10 mouse cellular contexts compared by ENCODE assay signal in genomic region chr15:79661852-79662251, GRCm38 (mm10). TPM values are rescaled to one million over a fixed set of nuclear protein-coding genes. Genes with fewer than 3 reads are reported as not detected.
DNase-seq lines count a peak whose midpoint lies in the region; ATAC-seq and TF ChIP-seq lines count a peak whose summit lies in the region.
"Had no signal": no experiment of that assay in that cellular context is flagged by ENCODE, and none has a peak within 500 bp of the region (broad histone marks: within the 10 kb centered on the region; RNA-seq: fewer than 3 reads in every experiment).

No protein-coding gene starts in this region.

- H3K9me3 ChIP-seq in kidney, postnatal 0 days (replicated peaks; ENCODE audit: low read length): no peaks in the 10 kb centered on the region
- H3K9me3 ChIP-seq: lung, embryonic 15.5 days; stomach, embryonic 15.5 days had no signal

- WGBS in kidney, postnatal 0 days: 81% methylated on average over 4 of the region's 4 CpGs

- ATAC-seq in kidney, postnatal 0 days (replicated peaks; ENCODE audit: low FRiP score, low read depth): no peak
- no peak for ATAC-seq in monocyte, adult 5-6 weeks (replicated peaks; ENCODE audit: insufficient number of reproducible peaks, low FRiP score, low TSS enrichment, poor library complexity, severe bottlenecking)

- H3K9ac ChIP-seq in kidney, postnatal 0 days (ENCODE audit: low read depth, low read length): no peak overlapping the region
- H3K9ac ChIP-seq: lung, embryonic 15.5 days; stomach, embryonic 15.5 days had no signal

- H3K27ac ChIP-seq in kidney, postnatal 0 days: no peak overlapping the region
- H3K27ac ChIP-seq: lung, embryonic 15.5 days; stomach, embryonic 15.5 days had no signal

- no peak overlapping the region for H3K4me2 ChIP-seq in kidney, postnatal 0 days (ENCODE audit: low read length)
- H3K4me2 ChIP-seq: lung, embryonic 15.5 days; stomach, embryonic 15.5 days had no signal

- no peak overlapping the region for H3K4me3 ChIP-seq in kidney, postnatal 0 days (replicated peaks; ENCODE audit: low read depth, low read length)
- H3K4me3 ChIP-seq: lung, embryonic 15.5 days; stomach, embryonic 15.5 days had no signal

- peak; percentile 32 for DNase-seq in adrenal gland, postnatal 10 days
- no peak for DNase-seq in adrenal gland, adult 18-20 months (ENCODE audit: low spot score in 2 of 2)
- no peak for DNase-seq in kidney, postnatal 0 days (ENCODE audit: low spot score)
- no peak for DNase-seq in kidney, adult 11 months
- peak; percentile 29 to 42 for DNase-seq in cerebellum, postnatal 36 days
- DNase-seq in natural killer cell, adult 2 months (ENCODE audit: low spot score in 2 of 2): peak; percentile 45 to 66
- no peak for DNase-seq in left cerebral cortex, adult 8-10 months (ENCODE audit: low spot score in 2 of 2)

- TF ChIP-seq CTCF in kidney, postnatal 0 days (IDR thresholded peaks at IDR 0.05; ENCODE audit: low read depth): peak; percentile 59

- peaks cover 5% of the 10 kb centered on the region; the same call in 1 of the 2 replicates for H3K36me3 ChIP-seq in kidney, postnatal 0 days (ENCODE audit: insufficient read depth, low read length)

- H3K27me3 ChIP-seq in kidney, postnatal 0 days (ENCODE audit: insufficient read depth, low read length): no peaks in the 10 kb centered on the region
- H3K27me3 ChIP-seq: lung, embryonic 15.5 days; stomach, embryonic 15.5 days had no signal

- H3K4me1 ChIP-seq in kidney, postnatal 0 days (replicated peaks; ENCODE audit: insufficient read depth, low read length): 0 out of 2 replicates have a peak, but pooled peaks cover 4% of the 10 kb centered on the region

RNA-seq across cellular contexts. Expression of gene Cby1, which starts 2.9 kb away (rescaled TPM):
- 10 to 100 TPM; 22.7 to 26.0 TPM for total RNA-seq in adrenal gland, postnatal 10 days (2021)
- total RNA-seq in adrenal gland, adult 18-20 months (2021): 10 to 100 TPM; 16.9 to 18.7 TPM
- 51.7 and 52.7 TPM in 2 replicates for polyA plus RNA-seq in kidney, postnatal 0 days (2015; fragmentation: Nextera tagmentation; extraction: Ambion mirVana)
- 12.1 to 23.7 TPM (median 18.3 TPM) in 3 replicates for total RNA-seq in monocyte, adult 5-6 weeks (2017)
- 10 to 100 TPM; 42.9 to 48.2 (median 46.4) TPM for total RNA-seq in left cerebral cortex, adult 8-10 months (2022)

RNA-seq across cellular contexts. Expression of gene Fam227a, which starts 3.1 kb away (rescaled TPM):
- total RNA-seq in adrenal gland, postnatal 10 days (2021): 1 to 10 TPM; 2.8 to 3.1 TPM
- total RNA-seq in adrenal gland, adult 18-20 months (2021): 1 to 10 TPM; 1.5 to 2.0 TPM
- 0.66 and 1.3 TPM in 2 replicates for polyA plus RNA-seq in kidney, postnatal 0 days (2015; fragmentation: Nextera tagmentation; extraction: Ambion mirVana)
- total RNA-seq in monocyte, adult 5-6 weeks (2017): 1.0 to 4.5 TPM (median 1.3 TPM) in 3 replicates
- total RNA-seq in left cerebral cortex, adult 8-10 months (2022): 10 to 100 TPM; 10.4 to 11.4 (median 10.6) TPM

RNA-seq across cellular contexts. Expression of gene Tomm22, which starts 8.8 kb away (rescaled TPM):
- total RNA-seq in adrenal gland, postnatal 10 days (2021): 100 to 1,000 TPM; 143 to 156 TPM
- 100 to 1,000 TPM; 102 to 112 TPM for total RNA-seq in adrenal gland, adult 18-20 months (2021)
- 264 TPM in 2 replicates for polyA plus RNA-seq in kidney, postnatal 0 days (2015; fragmentation: Nextera tagmentation; extraction: Ambion mirVana)
- total RNA-seq in monocyte, adult 5-6 weeks (2017): 84.8 to 123 TPM (median 106 TPM) in 3 replicates
- 100 to 1,000 TPM in 2 of 4 experiments, 10 to 100 TPM in 2; 87.9 to 109 (median 103) TPM for total RNA-seq in left cerebral cortex, adult 8-10 months (2022)

RNA-seq across cellular contexts. Expression of gene Josd1, which starts 25.9 kb away (rescaled TPM):
- total RNA-seq in adrenal gland, postnatal 10 days (2021): 10 to 100 TPM; 45.1 to 50.7 TPM
- 10 to 100 TPM; 35.9 to 40.3 TPM for total RNA-seq in adrenal gland, adult 18-20 months (2021)
- polyA plus RNA-seq in kidney, postnatal 0 days (2015; fragmentation: Nextera tagmentation; extraction: Ambion mirVana): 18.8 and 19.0 TPM in 2 replicates
- total RNA-seq in monocyte, adult 5-6 weeks (2017): 15.8 to 20.3 TPM (median 16.9 TPM) in 3 replicates
- 10 to 100 TPM; 56.0 to 62.3 (median 60.6) TPM for total RNA-seq in left cerebral cortex, adult 8-10 months (2022)

RNA-seq across cellular contexts. Expression of gene Gtpbp1, which starts 28.8 kb away (rescaled TPM):
- 10 to 100 TPM; 26.7 to 30.0 TPM for total RNA-seq in adrenal gland, postnatal 10 days (2021)
- total RNA-seq in adrenal gland, adult 18-20 months (2021): 10 to 100 TPM; 28.8 to 30.2 TPM
- polyA plus RNA-seq in kidney, postnatal 0 days (2015; fragmentation: Nextera tagmentation; extraction: Ambion mirVana): 24.3 and 26.9 TPM in 2 replicates
- total RNA-seq in monocyte, adult 5-6 weeks (2017): 53.0 to 76.7 TPM (median 73.7 TPM) in 3 replicates
- total RNA-seq in left cerebral cortex, adult 8-10 months (2022): 10 to 100 TPM; 48.5 to 60.5 (median 55.9) TPM

Comparison
In these comparisons a context has a peak if more than half of its experiments do, and no peak if none do; other contexts are left out.
1. DNase-seq: peak in adrenal gland, postnatal 10 days (single experiment), cerebellum, postnatal 36 days (2 of 2) and natural killer cell, adult 2 months (2 of 2); none in adrenal gland, adult 18-20 months (0 of 2), kidney, postnatal 0 days (single experiment), kidney, adult 11 months (single experiment) and left cerebral cortex, adult 8-10 months (0 of 2).